Mouse (Mus musculus): Measurements from ENCODE around the gene Dytn. TPM values are rescaled to one million over a fixed set of nuclear protein-coding genes. Genes with fewer than 3 reads are reported as not detected.

Dytn gene
- not detected in 2 replicates for polyA plus RNA-seq (2012; rRNA removed)

GRCm38 (mm10) chr1:63686827-63687226, at the start of gene Dytn:
Gene Dytn (minus strand): TSS chr1:63686927.

GRCm38 (mm10) chr1:63730240-63730771, 43.6 kb upstream of the Dytn start, which contains the start of the genes Mdh1b and Fastkd2:
Gene Mdh1b (minus strand): TSS chr1:63730318.
Gene Fastkd2 (plus strand): TSS chr1:63730614.

GRCm38 (mm10) chr1:63615668-63616067, 71.1 kb downstream of the Dytn start, which contains the start of gene Gm39653:
Gene Gm39653 (plus strand): TSS chr1:63615968.

Other genes starting within 250 kb of the Dytn start
- gene Adam23, start 241.0 kb downstream of the Dytn start, polyA plus RNA-seq (2012; rRNA removed): 5.3 and 7.2 TPM in 2 replicates
- gene Gm39653, start 71.0 kb downstream of the Dytn start, polyA plus RNA-seq (2012; rRNA removed): not detected in 2 replicates
- gene Mdh1b, start 43.4 kb upstream of the Dytn start, polyA plus RNA-seq (2012; rRNA removed): not detected in 2 replicates
- 1.2 and 2.0 TPM in 2 replicates for gene Fastkd2, start 43.7 kb upstream of the Dytn start, polyA plus RNA-seq (2012; rRNA removed)
- not detected in 2 replicates for gene 4933402D24Rik, start 82.3 kb upstream of the Dytn start, polyA plus RNA-seq (2012; rRNA removed)

All from colon, adult 2 months (tissue).